Mouse (Mus musculus): Measurements from ENCODE around the gene Zfp683. TPM values are rescaled to one million over a fixed set of nuclear protein-coding genes. Genes with fewer than 3 reads are reported as not detected.

Gene Zfp683
- total and polyA plus RNA-seq, 3 experiments = 0.16 TPM; not detected in 2

- Histone ChIP-seq H3K27me3 (replicated peaks) (no peaks in the 10 kb centered on the region), H3K4me1 (ENCODE audit: control insufficient read depth in 1 of 2, insufficient read depth in 2 of 2) (peaks cover 19 to 64% of the 10 kb centered on the region in 2 experiments), H3K4me2 (ENCODE audit: insufficient read depth, low read depth, poor library complexity, severe bottlenecking) (no peak overlapping the region), H3K79me2 (replicated peaks; ENCODE audit: control insufficient read depth, extremely low read depth, insufficient read depth, poor library complexity, severe bottlenecking) (no peaks in the 10 kb centered on the region), H3K9ac (ENCODE audit: insufficient read depth, low read depth) (no peak overlapping the region), H3K4me3 (replicated peaks in 1 of 3; ENCODE audit: low read depth in 2 of 3, low read length in 2 of 3, poor library complexity in 1 of 3) (no peak overlapping the region), H3K9me3 (replicated peaks; ENCODE audit: low read length) (no peaks in the 10 kb centered on the region), H3K27ac (ENCODE audit: insufficient read depth, low read depth) (no peak overlapping the region), H3K36me3 (replicated peaks in 1 of 2; ENCODE audit: control insufficient read depth in 1 of 2, insufficient read depth in 1 of 2, low read length in 1 of 2) (peaks cover 26 to 59% of the 10 kb centered on the region in 2 experiments)
- no peak for DNase-seq (ENCODE audit: extremely low read depth)
- dilution Hi-C loops (cut with MboI; ENCODE audit: extremely low pct_ligation_motif_present, extremely low pct_unique_long_range_greater_than_20kb, low sequenced_read_pairs) (no loop called here), in situ Hi-C loops (cut with MboI; ENCODE audit: low pct_ligation_motif_present, low pct_unique_long_range_greater_than_20kb, low sequenced_read_pairs) (no loop called here)
- TF ChIP-seq KAT2A (IDR thresholded peaks at IDR 0.05; ENCODE audit: insufficient replicate concordance, low read length) (no peak), TBP (conservative IDR thresholded peaks at IDR 0.05; ENCODE audit: low read depth, low read length) (no peak), JUND (conservative IDR thresholded peaks at IDR 0.05; ENCODE audit: low read depth, low read length) (no peak), TCF12 (IDR thresholded peaks at IDR 0.05; ENCODE audit: low read depth, low read length) (no peak), MAZ (IDR thresholded peaks at IDR 0.05; ENCODE audit: low read depth, low read length) (no peak), MYC (IDR thresholded peaks at IDR 0.05; ENCODE audit: low read depth, low read length) (no peak), NRF1 (IDR thresholded peaks at IDR 0.05; ENCODE audit: low read depth, low read length) (no peak), ZMIZ1 (IDR thresholded peaks at IDR 0.05; ENCODE audit: low read depth, low read length) (no peak), USF2 (conservative IDR thresholded peaks at IDR 0.05; ENCODE audit: low read depth, low read length) (no peak), MAFK (IDR thresholded peaks at IDR 0.05; ENCODE audit: insufficient replicate concordance, low read length) (no peak), BHLHE40 (IDR thresholded peaks at IDR 0.05; ENCODE audit: low read depth, low read length) (no peak), MEF2A (IDR thresholded peaks at IDR 0.05; ENCODE audit: borderline replicate concordance, low read depth, low read length) (no peak), SIN3A (IDR thresholded peaks at IDR 0.05; ENCODE audit: low read length) (no peak), JUN (IDR thresholded peaks at IDR 0.05; ENCODE audit: insufficient read depth, low read depth, low read length) (no peak)
Observed at GRCm38 (mm10) chr4:134107730-134108129, 54.1 kb downstream of the Zfp683 start.

GRCm38 (mm10) chr4:134108196-134108595, 54.6 kb downstream of the Zfp683 start:
- Histone ChIP-seq H3K36me3 (replicated peaks in 1 of 2; ENCODE audit: control insufficient read depth in 1 of 2, insufficient read depth in 1 of 2, low read length in 1 of 2) (peaks cover 30 to 64% of the 10 kb centered on the region in 2 experiments), H3K27ac (ENCODE audit: insufficient read depth, low read depth) (no peak overlapping the region), H3K4me2 (ENCODE audit: insufficient read depth, low read depth, poor library complexity, severe bottlenecking) (no peak overlapping the region), H3K9ac (ENCODE audit: insufficient read depth, low read depth) (no peak overlapping the region), H3K9me3 (replicated peaks; ENCODE audit: low read length) (no peaks in the 10 kb centered on the region), H3K4me3 (replicated peaks in 1 of 3; ENCODE audit: low read depth in 2 of 3, low read length in 2 of 3, poor library complexity in 1 of 3) (no peak overlapping the region), H3K79me2 (replicated peaks; ENCODE audit: control insufficient read depth, extremely low read depth, insufficient read depth, poor library complexity, severe bottlenecking) (no peaks in the 10 kb centered on the region), H3K4me1 (ENCODE audit: control insufficient read depth in 1 of 2, insufficient read depth in 2 of 2) (peaks cover 19 to 68% of the 10 kb centered on the region in 2 experiments), H3K27me3 (replicated peaks) (no peaks in the 10 kb centered on the region)
- in situ Hi-C loops (cut with MboI; ENCODE audit: low pct_ligation_motif_present, low pct_unique_long_range_greater_than_20kb, low sequenced_read_pairs) = no loop called here
- TF ChIP-seq MYC (IDR thresholded peaks at IDR 0.05; ENCODE audit: low read depth, low read length) = no peak
- TF ChIP-seq KAT2A (IDR thresholded peaks at IDR 0.05; ENCODE audit: insufficient replicate concordance, low read length) = no peak
- TF ChIP-seq CTCF (conservative IDR thresholded peaks at IDR 0.05 in 1 of 2, IDR thresholded peaks at IDR 0.05 in 1 of 2; ENCODE audit: low read depth in 2 of 2, low read length in 2 of 2) = no peak
- no peak for TF ChIP-seq MAFK (IDR thresholded peaks at IDR 0.05; ENCODE audit: insufficient replicate concordance, low read length)
- TF ChIP-seq ZMIZ1 (IDR thresholded peaks at IDR 0.05; ENCODE audit: low read depth, low read length) = no peak
- no peak for TF ChIP-seq BHLHE40 (IDR thresholded peaks at IDR 0.05; ENCODE audit: low read depth, low read length)
- no peak for TF ChIP-seq JUN (IDR thresholded peaks at IDR 0.05; ENCODE audit: insufficient read depth, low read depth, low read length)
- no peak for TF ChIP-seq TBP (conservative IDR thresholded peaks at IDR 0.05; ENCODE audit: low read depth, low read length)
- TF ChIP-seq ZKSCAN1 (IDR thresholded peaks at IDR 0.05; ENCODE audit: borderline replicate concordance, low read depth, low read length) = no peak
- TF ChIP-seq NRF1 (IDR thresholded peaks at IDR 0.05; ENCODE audit: low read depth, low read length) = no peak
- TF ChIP-seq TCF12 (IDR thresholded peaks at IDR 0.05; ENCODE audit: low read depth, low read length) = no peak
- no peak for TF ChIP-seq USF2 (conservative IDR thresholded peaks at IDR 0.05; ENCODE audit: low read depth, low read length)
- no peak for TF ChIP-seq SMC3 (IDR thresholded peaks at IDR 0.05; ENCODE audit: low read depth, low read length)
- no peak for TF ChIP-seq ZNF384 (IDR thresholded peaks at IDR 0.05; ENCODE audit: low read depth, low read length)
- TF ChIP-seq HCFC1 (IDR thresholded peaks at IDR 0.05; ENCODE audit: low read depth, low read length) = no peak
- no peak for TF ChIP-seq EP300 (IDR thresholded peaks at IDR 0.05; ENCODE audit: low read length)
- TF ChIP-seq ELF1 (IDR thresholded peaks at IDR 0.05; ENCODE audit: low read depth, low read length) = no peak
- no peak for TF ChIP-seq GABPA (IDR thresholded peaks at IDR 0.05; ENCODE audit: insufficient replicate concordance, low read depth, low read length)
- TF ChIP-seq CHD2 (IDR thresholded peaks at IDR 0.05; ENCODE audit: low read length) = no peak
- dilution Hi-C loops (cut with MboI; ENCODE audit: extremely low pct_ligation_motif_present, extremely low pct_unique_long_range_greater_than_20kb, low sequenced_read_pairs) = no loop called here
- DNase-seq (ENCODE audit: extremely low read depth) = no peak
